In the genomic region with DNA sequence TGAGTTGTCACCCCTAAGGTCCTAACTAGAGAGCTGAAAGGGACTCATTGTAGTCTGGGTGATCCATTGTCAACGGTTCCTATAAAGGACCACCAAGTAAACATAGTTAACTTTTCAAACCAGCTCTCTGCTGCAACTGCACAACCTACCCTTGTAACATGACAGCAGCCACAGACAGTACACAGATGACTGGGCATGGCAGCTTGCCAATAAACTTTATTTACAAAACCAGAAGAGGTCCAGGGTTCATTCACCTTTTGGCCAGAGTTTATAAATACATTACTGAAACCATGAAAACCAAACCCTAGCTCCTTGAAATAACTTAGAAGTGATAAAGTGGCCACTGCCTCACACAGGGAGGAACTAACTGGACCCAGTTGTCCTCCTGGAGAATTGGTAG, we compare ENCODE assay signal across 17 mouse cellular contexts.
DNase-seq lines count a peak whose midpoint lies in the region; ATAC-seq and TF ChIP-seq lines count a peak whose summit lies in the region.
"Had no signal": no experiment of that assay in that cellular context is flagged by ENCODE, and none has a peak within 500 bp of the region (broad histone marks: within the 10 kb centered on the region; RNA-seq: fewer than 3 reads in every experiment).

No protein-coding gene starts in this region.

- no peak for TF ChIP-seq CTCF in cerebellum, adult 2 months (IDR thresholded peaks at IDR 0.05; ENCODE audit: borderline replicate concordance, insufficient read depth, low read depth, low read length)
- no peak for TF ChIP-seq CTCF in thymus, adult 2 months (IDR thresholded peaks at IDR 0.05; ENCODE audit: borderline replicate concordance, control insufficient read depth, extremely low read depth, insufficient read depth, low read length, poor library complexity)

- H3K4me2 ChIP-seq in kidney, embryonic 14.5 days (replicated peaks; ENCODE audit: low read depth, low read length), result no peak overlapping the region

- peak; percentile 32 for DNase-seq in CD4-positive, CD25-positive, alpha-beta regulatory T cell, adult 2 months (ENCODE audit: low read depth, low spot score)
- DNase-seq in kidney, adult 18-20 months, result peak; percentile 17
- peak; percentile 2 for DNase-seq in CD4-positive helper T cell, adult 2 months (ENCODE audit: low read depth, low spot score)
- DNase-seq in kidney, postnatal 10 days, result peak; percentile 31
- no peak for DNase-seq in cerebellum, adult 2 months
- no peak for DNase-seq in thymus, adult 2 months
- DNase-seq: B cell, adult 2 months; cerebellum, adult 8-10 months; forebrain, postnatal 0 days; gastrocnemius, postnatal 14 days; heart, postnatal 14 days; spleen, adult 18-20 months; thymus, postnatal 4 days had no signal

- ATAC-seq in CD4-positive, CD25-positive, alpha-beta regulatory T cell, adult 4 months, result no peak
- no peak for ATAC-seq in kidney, embryonic 14.5 days (ENCODE audit: low FRiP score, low TSS enrichment)
- ATAC-seq: forebrain, postnatal 0 days had no signal

- no peaks in the 10 kb centered on the region for H3K27me3 ChIP-seq in kidney, embryonic 14.5 days (ENCODE audit: control insufficient read depth, insufficient read depth, low read length)
- no peaks in the 10 kb centered on the region for H3K27me3 ChIP-seq in cerebellum, adult 2 months (ENCODE audit: control insufficient read depth, insufficient read depth, low read length)
- no peaks in the 10 kb centered on the region for H3K27me3 ChIP-seq in thymus, adult 2 months (ENCODE audit: control insufficient read depth, insufficient read depth, low read length)

- no peak for TF ChIP-seq POLR2A in cerebellum, adult 2 months (IDR thresholded peaks at IDR 0.05; ENCODE audit: borderline replicate concordance, insufficient read depth, low read length)
- TF ChIP-seq POLR2A in thymus, adult 2 months (IDR thresholded peaks at IDR 0.05; ENCODE audit: control insufficient read depth, extremely low read depth, insufficient read depth, low read length, poor library complexity), result no peak

- no peak overlapping the region for H3K4me3 ChIP-seq in kidney, embryonic 14.5 days (ENCODE audit: low read length)
- H3K4me3 ChIP-seq in cerebellum, adult 2 months (replicated peaks; ENCODE audit: insufficient read depth, low read depth, low read length), result no peak overlapping the region
- no peak overlapping the region for H3K4me3 ChIP-seq in thymus, adult 2 months (ENCODE audit: control insufficient read depth, insufficient read depth, low read length)
- H3K4me3 ChIP-seq: erythroblast, embryonic 14.5 days had no signal

- no peak overlapping the region for H3K9ac ChIP-seq in kidney, embryonic 14.5 days (ENCODE audit: low read depth, low read length)
- H3K9ac ChIP-seq: forebrain, postnatal 0 days; liver, embryonic 14.5 days had no signal

- 50% methylated on average over 1 of the region's 1 CpGs for WGBS in kidney, embryonic 14.5 days
- WGBS in cerebellum, adult 2 months, result 22% methylated on average over 1 of the region's 1 CpGs
- WGBS in thymus, adult 2 months, result 69% methylated on average over 1 of the region's 1 CpGs

- H3K9me3 ChIP-seq in kidney, embryonic 14.5 days (ENCODE audit: control insufficient read depth, low read length), result no peaks in the 10 kb centered on the region

- H3K4me1 ChIP-seq in kidney, embryonic 14.5 days (ENCODE audit: control insufficient read depth, insufficient read depth, low read length), result no peaks in the 10 kb centered on the region
- peaks cover 4% of the 10 kb centered on the region; the same call in 1 of the 2 replicates for H3K4me1 ChIP-seq in cerebellum, adult 2 months (ENCODE audit: control insufficient read depth, insufficient read depth, low read length)
- peaks cover 2% of the 10 kb centered on the region; the same call in 1 of the 2 replicates for H3K4me1 ChIP-seq in thymus, adult 2 months (replicated peaks; ENCODE audit: control insufficient read depth, insufficient read depth, low read length)

- H3K27ac ChIP-seq in kidney, embryonic 14.5 days (ENCODE audit: low read depth, low read length), result no peak overlapping the region
- no peak overlapping the region for H3K27ac ChIP-seq in cerebellum, adult 2 months (ENCODE audit: insufficient read depth, low read length)
- H3K27ac ChIP-seq in thymus, adult 2 months (ENCODE audit: control insufficient read depth, insufficient read depth, low read length), result no peak overlapping the region
- H3K27ac ChIP-seq: liver, embryonic 14.5 days had no signal

- no peaks in the 10 kb centered on the region for H3K36me3 ChIP-seq in kidney, embryonic 14.5 days (ENCODE audit: control insufficient read depth, insufficient read depth, low read length)
- no peaks in the 10 kb centered on the region for H3K36me3 ChIP-seq in thymus, adult 2 months (ENCODE audit: control insufficient read depth, insufficient read depth, low read length)

Comparison
In these comparisons a context has a peak if more than half of its experiments do, and no peak if none do; other contexts are left out.
1. DNase-seq: peak in CD4-positive, CD25-positive, alpha-beta regulatory T cell, adult 2 months (single experiment), kidney, adult 18-20 months (single experiment), CD4-positive helper T cell, adult 2 months (single experiment) and kidney, postnatal 10 days (single experiment); none in cerebellum, adult 2 months (0 of 2) and thymus, adult 2 months (single experiment).